Mouse (Mus musculus): ENCODE data around the gene Pgs1. TPM values are rescaled to one million over a fixed set of nuclear protein-coding genes. Genes with fewer than 3 reads are reported as not detected.

The Pgs1 gene
- total and polyA plus RNA-seq, 2 experiments from 2014 or later, result 54.4 to 63.0 TPM

DNA sequence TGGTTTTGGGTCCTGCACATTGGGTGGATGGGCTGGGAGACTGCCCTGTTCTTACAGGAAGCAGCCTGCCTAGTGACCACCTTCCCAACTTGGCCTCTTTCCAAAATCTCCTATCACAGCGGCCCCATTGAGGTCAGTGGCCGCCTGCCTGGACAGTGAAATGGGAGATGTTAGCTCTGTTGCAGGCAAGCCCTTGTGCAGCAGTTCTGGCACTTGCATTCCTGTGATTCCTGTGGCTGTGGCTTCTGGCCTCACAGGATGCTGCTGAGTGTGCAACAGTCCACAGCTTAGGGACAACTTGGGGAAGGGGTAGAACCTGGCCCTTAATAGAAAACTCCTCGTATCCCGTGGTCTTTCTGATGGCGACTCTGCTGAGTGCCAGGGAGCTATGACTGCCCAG lies 17.6 kb downstream of the Pgs1 start:
- DNase-seq (no peak), ATAC-seq (no peak)
- H3K4me1 ChIP-seq (ENCODE audit: insufficient read depth), result no peaks in the 10 kb centered on the region
- no peak overlapping the region for H3K27ac ChIP-seq (ENCODE audit: low read depth, low read length)
- H3K4me2 ChIP-seq (ENCODE audit: low read depth), result no peak overlapping the region
- H3K9me3 ChIP-seq (ENCODE audit: low read length), result no peaks in the 10 kb centered on the region
- H3K4me3 ChIP-seq (ENCODE audit: low read depth, low read length), result no peak overlapping the region
- TF ChIP-seq CTCF (IDR thresholded peaks at IDR 0.05; ENCODE audit: low read depth), result no peak
- no peak overlapping the region for H3K9ac ChIP-seq
- WGBS, result 85% methylated on average over 5 of the region's 5 CpGs
- no peaks in the 10 kb centered on the region for H3K27me3 ChIP-seq (ENCODE audit: insufficient read depth, low read length)
- H3K36me3 ChIP-seq (ENCODE audit: insufficient read depth), result peaks cover 72% of the 10 kb centered on the region

DNA sequence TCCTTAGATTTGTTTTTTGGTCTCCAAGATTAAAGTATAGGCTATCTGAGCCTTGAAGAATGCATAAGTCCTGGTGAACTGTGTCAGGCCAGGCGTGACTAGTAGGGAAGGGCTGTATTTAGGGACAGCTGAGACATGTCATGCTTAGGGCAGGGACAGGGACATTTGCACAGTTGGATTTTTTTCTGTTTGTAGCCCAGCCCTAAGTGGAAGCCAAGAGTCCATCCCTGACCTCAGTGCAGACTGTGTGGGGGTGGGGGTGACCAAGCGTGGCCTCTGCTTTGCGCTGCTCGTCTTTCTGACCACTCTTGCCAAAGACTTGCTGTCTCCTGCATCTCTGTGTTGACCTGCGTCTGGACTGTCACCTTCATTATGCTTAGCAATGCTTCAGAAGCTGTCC lies 18.1 kb downstream of the Pgs1 start:
- Histone ChIP-seq H3K4me1 (ENCODE audit: insufficient read depth) (no peaks in the 10 kb centered on the region), H3K9me3 (ENCODE audit: low read length) (no peaks in the 10 kb centered on the region), H3K4me2 (ENCODE audit: low read depth) (no peak overlapping the region), H3K27me3 (ENCODE audit: insufficient read depth, low read length) (no peaks in the 10 kb centered on the region), H3K36me3 (ENCODE audit: insufficient read depth) (peaks cover 72% of the 10 kb centered on the region), H3K4me3 (ENCODE audit: low read depth, low read length) (no peak overlapping the region), H3K9ac (no peak overlapping the region), H3K27ac (ENCODE audit: low read depth, low read length) (no peak overlapping the region)
- TF ChIP-seq CTCF (IDR thresholded peaks at IDR 0.05; ENCODE audit: low read depth), result no peak
- ATAC-seq, result no peak
- no peak for DNase-seq
- 92% methylated on average over 5 of the region's 5 CpGs for WGBS

- H3K9me3 ChIP-seq (ENCODE audit: low read length), result no peaks in the 10 kb centered on the region
- peaks cover 44% of the 10 kb centered on the region for H3K36me3 ChIP-seq (ENCODE audit: insufficient read depth)
- no peak for DNase-seq
- TF ChIP-seq CTCF (IDR thresholded peaks at IDR 0.05; ENCODE audit: low read depth), result no peak
- no peaks in the 10 kb centered on the region for H3K4me1 ChIP-seq (ENCODE audit: insufficient read depth)
- H3K9ac ChIP-seq, result no peak overlapping the region
- WGBS, result 75% methylated on average over 8 of the region's 8 CpGs
- no peak overlapping the region for H3K27ac ChIP-seq (ENCODE audit: low read depth, low read length)
- H3K4me3 ChIP-seq (ENCODE audit: low read depth, low read length), result no peak overlapping the region
- no peaks in the 10 kb centered on the region for H3K27me3 ChIP-seq (ENCODE audit: insufficient read depth, low read length)
- ATAC-seq, result no peak
- no peak overlapping the region for H3K4me2 ChIP-seq (ENCODE audit: low read depth)
Measured at GRCm38 (mm10) chr11:118007460-118008143, 21.5 kb downstream of the Pgs1 start.

- Histone ChIP-seq H3K4me1 (ENCODE audit: insufficient read depth) (no peaks in the 10 kb centered on the region), H3K27me3 (ENCODE audit: insufficient read depth, low read length) (no peaks in the 10 kb centered on the region), H3K9me3 (ENCODE audit: low read length) (no peaks in the 10 kb centered on the region), H3K4me2 (ENCODE audit: low read depth) (no peak overlapping the region), H3K27ac (ENCODE audit: low read depth, low read length) (no peak overlapping the region), H3K4me3 (ENCODE audit: low read depth, low read length) (no peak overlapping the region), H3K9ac (no peak overlapping the region), H3K36me3 (ENCODE audit: insufficient read depth) (peaks cover 40% of the 10 kb centered on the region)
- ATAC-seq (no peak), DNase-seq (no peak)
- TF ChIP-seq CTCF (IDR thresholded peaks at IDR 0.05; ENCODE audit: low read depth), result no peak
- 79% methylated on average over 5 of the region's 5 CpGs for WGBS
Measured at GRCm38 (mm10) chr11:118008144-118008805, 22.2 kb downstream of the Pgs1 start.

DNA sequence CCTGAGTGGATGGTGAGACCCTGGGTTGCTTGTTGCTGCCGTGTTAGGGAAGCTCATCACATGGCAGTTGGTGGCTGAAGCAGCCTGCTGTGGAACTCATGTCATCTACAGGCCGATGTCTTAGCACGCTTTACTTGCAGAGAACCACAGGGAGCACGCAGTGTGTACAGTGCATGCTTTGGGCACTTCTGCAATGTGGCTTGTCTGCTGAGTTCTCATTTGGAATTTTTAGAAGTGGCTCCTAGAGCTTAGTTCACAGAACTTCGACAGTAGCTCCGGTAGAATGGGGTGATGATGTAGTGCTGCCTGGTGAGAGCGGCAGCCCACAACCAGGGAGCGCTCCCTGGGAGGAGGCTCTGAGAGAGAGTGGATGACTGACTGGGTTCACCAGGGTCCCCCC lies 22.8 kb downstream of the Pgs1 start:
- DNase-seq, result no peak
- Histone ChIP-seq H3K4me1 (ENCODE audit: insufficient read depth) (no peaks in the 10 kb centered on the region), H3K27ac (ENCODE audit: low read depth, low read length) (no peak overlapping the region), H3K36me3 (ENCODE audit: insufficient read depth) (peaks cover 34% of the 10 kb centered on the region), H3K4me2 (ENCODE audit: low read depth) (no peak overlapping the region), H3K27me3 (ENCODE audit: insufficient read depth, low read length) (no peaks in the 10 kb centered on the region), H3K9ac (no peak overlapping the region), H3K4me3 (ENCODE audit: low read depth, low read length) (no peak overlapping the region), H3K9me3 (ENCODE audit: low read length) (no peaks in the 10 kb centered on the region)
- no peak for TF ChIP-seq CTCF (IDR thresholded peaks at IDR 0.05; ENCODE audit: low read depth)
- no peak for ATAC-seq
- WGBS, result 85% methylated on average over 8 of the region's 8 CpGs

- H3K4me2 ChIP-seq (ENCODE audit: low read depth), result no peak overlapping the region
- WGBS, result 57% methylated on average over 4 of the region's 4 CpGs
- H3K36me3 ChIP-seq (ENCODE audit: insufficient read depth), result peaks cover 23% of the 10 kb centered on the region
- no peak for ATAC-seq
- H3K27ac ChIP-seq (ENCODE audit: low read depth, low read length), result no peak overlapping the region
- no peak overlapping the region for H3K4me3 ChIP-seq (ENCODE audit: low read depth, low read length)
- no peak for TF ChIP-seq CTCF (IDR thresholded peaks at IDR 0.05; ENCODE audit: low read depth)
- H3K9me3 ChIP-seq (ENCODE audit: low read length), result no peaks in the 10 kb centered on the region
- no peaks in the 10 kb centered on the region for H3K4me1 ChIP-seq (ENCODE audit: insufficient read depth)
- DNase-seq, result no peak
- H3K9ac ChIP-seq, result no peak overlapping the region
- H3K27me3 ChIP-seq (ENCODE audit: insufficient read depth, low read length), result no peaks in the 10 kb centered on the region
Measured at GRCm38 (mm10) chr11:118009865-118010571, 23.9 kb downstream of the Pgs1 start.

DNA sequence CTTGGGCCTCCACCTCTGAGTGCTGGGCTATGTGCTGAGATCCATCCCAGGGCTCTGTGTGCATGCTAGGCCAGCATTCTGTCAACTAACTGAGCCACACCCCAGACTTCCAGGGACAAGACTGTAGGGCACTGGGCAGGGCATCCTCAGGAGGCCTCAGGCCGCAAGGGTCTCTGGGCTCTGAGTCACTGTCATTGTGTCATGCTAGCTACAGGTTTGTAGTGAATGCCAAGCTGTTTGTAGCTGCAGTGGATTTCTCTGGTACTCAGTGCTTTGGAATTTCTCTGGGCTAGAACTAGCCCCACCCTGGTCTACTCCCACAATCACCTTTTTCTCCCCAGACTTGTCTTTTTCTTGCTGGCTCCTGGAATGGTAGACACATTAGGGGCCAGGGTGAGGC lies 26.5 kb downstream of the Pgs1 start:
- H3K9me3 ChIP-seq (ENCODE audit: low read length), result no peaks in the 10 kb centered on the region
- no peaks in the 10 kb centered on the region for H3K4me1 ChIP-seq (ENCODE audit: insufficient read depth)
- DNase-seq (no peak), ATAC-seq (no peak)
- H3K27me3 ChIP-seq (ENCODE audit: insufficient read depth, low read length), result no peaks in the 10 kb centered on the region
- H3K27ac ChIP-seq (ENCODE audit: low read depth, low read length), result no peak overlapping the region
- H3K9ac ChIP-seq, result no peak overlapping the region
- 95% methylated on average over 1 of the region's 1 CpGs for WGBS
- TF ChIP-seq CTCF (IDR thresholded peaks at IDR 0.05; ENCODE audit: low read depth), result no peak
- H3K4me3 ChIP-seq (ENCODE audit: low read depth, low read length), result no peak overlapping the region
- no peak overlapping the region for H3K4me2 ChIP-seq (ENCODE audit: low read depth)
- H3K36me3 ChIP-seq (ENCODE audit: insufficient read depth), result peaks cover 8% of the 10 kb centered on the region; the same call in 1 of the 2 replicates
